Mouse (Mus musculus) kidney, adult 11 months (tissue): Measurements from ENCODE around the gene Ghr.

Experiments
- DNase-seq: peaks from one replicate; pipeline ENCODE4 v3.0.0; 2022

Gene Ghr

GRCm38 (mm10) chr15:3582807-3583636 is at the start of gene Ghr:
Ghr (minus strand) TSS chr15:3583492.
- peak; percentile 92 for DNase-seq

- no peak for DNase-seq
These were observed 39.5 kb upstream of the Ghr start for GRCm38 (mm10) chr15:3622746-3623145.

GRCm38 (mm10) chr15:3620368-3620767 is 37.1 kb upstream of the Ghr start:
- DNase-seq, result no peak

GRCm38 (mm10) chr15:3618311-3618710 is 35.0 kb upstream of the Ghr start:
- peak; percentile 3 for DNase-seq

GRCm38 (mm10) chr15:3611961-3612360 is 28.7 kb upstream of the Ghr start:
- DNase-seq, result no peak

- no peak for DNase-seq
These were observed 24.7 kb upstream of the Ghr start for GRCm38 (mm10) chr15:3607951-3608350.

GRCm38 (mm10) chr15:3602098-3602486 is 18.8 kb upstream of the Ghr start:
- DNase-seq, result no peak

- no peak for DNase-seq
These were observed 18.3 kb upstream of the Ghr start for GRCm38 (mm10) chr15:3601422-3602097.

- no peak for DNase-seq
These were observed 4.6 kb upstream of the Ghr start for GRCm38 (mm10) chr15:3587879-3588278.

- DNase-seq, result peak; percentile 76
These were observed 1.1 kb upstream of the Ghr start for GRCm38 (mm10) chr15:3584361-3584760.

GRCm38 (mm10) chr15:3581861-3582806 is 1.2 kb downstream of the Ghr start:
- peak; percentile 73 for DNase-seq

GRCm38 (mm10) chr15:3581337-3581736 is 2.0 kb downstream of the Ghr start:
- DNase-seq, result no peak

- DNase-seq, result no peak
These were observed 3.1 kb downstream of the Ghr start for GRCm38 (mm10) chr15:3580216-3580615.

- peak; percentile 65 for DNase-seq
These were observed 4.9 kb downstream of the Ghr start for GRCm38 (mm10) chr15:3578286-3578980.

GRCm38 (mm10) chr15:3569178-3569903 is 14.0 kb downstream of the Ghr start:
- no peak for DNase-seq

- DNase-seq, result no peak
These were observed 18.7 kb downstream of the Ghr start for GRCm38 (mm10) chr15:3564570-3564969.

GRCm38 (mm10) chr15:3563929-3564516 is 19.3 kb downstream of the Ghr start:
- DNase-seq, result no peak

GRCm38 (mm10) chr15:3563473-3563872 is 19.8 kb downstream of the Ghr start:
- DNase-seq, result no peak

GRCm38 (mm10) chr15:3558524-3558923 is 24.8 kb downstream of the Ghr start:
- no peak for DNase-seq

GRCm38 (mm10) chr15:3544289-3544688 is 39.0 kb downstream of the Ghr start:
- DNase-seq, result no peak

GRCm38 (mm10) chr15:3536309-3536900 is 46.9 kb downstream of the Ghr start:
- DNase-seq, result no peak
